Mouse (Mus musculus): ENCODE measurements around the gene Rps15a. TPM values are rescaled to one million over a fixed set of nuclear protein-coding genes. Genes with fewer than 3 reads are reported as not detected.

Gene Rps15a
- polyA plus RNA-seq (2014; fragmentation: Illumina TruSeq; extraction: RNeasy Lipid Tissue Mini Kit (QIAGEN cat#74804); ENCODE audit: low read depth, low replicate concordance), result 1,394 TPM

GRCm38 (mm10) chr7:118115877-118116568 is at the start of gene Rps15a:
TSS of gene Rps15a (minus strand) at chr7:118116188.

GRCm38 (mm10) chr7:118129430-118130041 is 13.5 kb upstream of the Rps15a start, which contains the start of gene Arl6ip1:
TSS of gene Arl6ip1 (minus strand) at chr7:118129662.

Other genes with a start within 250 kb of the Rps15a start
- 117 TPM for gene Arl6ip1, start 13.5 kb upstream of the Rps15a start, polyA plus RNA-seq (2014; fragmentation: Illumina TruSeq; extraction: RNeasy Lipid Tissue Mini Kit (QIAGEN cat#74804); ENCODE audit: low read depth, low replicate concordance)
- 25.8 TPM for gene Smg1, start 127.5 kb upstream of the Rps15a start, polyA plus RNA-seq (2014; fragmentation: Illumina TruSeq; extraction: RNeasy Lipid Tissue Mini Kit (QIAGEN cat#74804); ENCODE audit: low read depth, low replicate concordance)

All from adipose tissue, adult 10 weeks (tissue).